Mouse (Mus musculus) CD8-positive naive resting alpha-beta T cell, adult 57 days (primary cell): Measurements from ENCODE around the gene Trat1. TPM values are rescaled to one million over a fixed set of nuclear protein-coding genes. Genes with fewer than 3 reads are reported as not detected.

Experiments
- total RNA-seq: library from RNA; stranded (reverse); gene quantifications from one replicate; pipeline ENCODE4 v1.2.4, GENCODE M21; 2023

Trat1 gene
- total RNA-seq, result 32.4 TPM

GRCm38 (mm10) chr16:48771971-48772445, at the start of gene Trat1:
Gene Trat1, minus strand, starts transcription at chr16:48772021.

GRCm38 (mm10) chr16:48816695-48817094, 44.9 kb upstream of the Trat1 start, which contains the start of gene Retnlb:
Gene Retnlb, plus strand, starts transcription at chr16:48816856.

Other genes starting within 250 kb of the Trat1 start
- not detected for gene Retnlb, start 44.8 kb upstream of the Trat1 start, total RNA-seq
- gene Retnla, start 70.5 kb upstream of the Trat1 start, total RNA-seq, result not detected
- 6.2 TPM for gene Retnlg, start 100.6 kb upstream of the Trat1 start, total RNA-seq
- 8.4 TPM for gene Dzip3, start 222.1 kb upstream of the Trat1 start, total RNA-seq
- gene Cip2a, start 222.2 kb upstream of the Trat1 start, total RNA-seq, result 7.4 TPM